Mouse (Mus musculus) embryonic facial prominence, embryonic 12.5 days (tissue): ENCODE results near the gene Ecm1. TPM values are rescaled to one million over a fixed set of nuclear protein-coding genes. Genes with fewer than 3 reads are reported as not detected.
"Not testable (repeated sequence)": the region's sequence is repeated elsewhere in the genome, so short reads cannot be mapped to it uniquely, and the experiment has no call there.

ENCODE experiments used
- ATAC-seq: fragments of 200-750 bp; cut with Nextera tagmentation; 2 replicates; pipeline ENCODE4 v1.8.0; 2017; ENCODE audit not compliant: insufficient number of reproducible peaks, insufficient read depth, low FRiP score, low TSS enrichment
- H3K27ac ChIP-seq: fragments of 300-500 bp; sonication (generic); 2 replicates; pipeline ENCODE4 v1.5.1; 2016; ENCODE audit warnings: mild to moderate bottlenecking
- H3K27me3 ChIP-seq: fragments of 300-500 bp; sonication (generic); 2 replicates; pipeline ENCODE4 v1.6.1; 2016; ENCODE audit warnings: mild to moderate bottlenecking, moderate library complexity
- H3K36me3 ChIP-seq: fragments of 300-500 bp; sonication (generic); 2 replicates; pipeline ENCODE4 v1.6.1; 2016; ENCODE audit warnings: mild to moderate bottlenecking
- H3K4me1 ChIP-seq: fragments of 300-500 bp; sonication (generic); 2 replicates; pipeline ENCODE4 v1.6.1; 2016
- H3K4me2 ChIP-seq: fragments of 300-500 bp; sonication (generic); replicated peaks from 2 replicates; pipeline ENCODE4 v1.6.1; 2016; ENCODE audit warnings: mild to moderate bottlenecking, moderate library complexity
- H3K4me3 ChIP-seq: fragments of 300-500 bp; sonication (generic); 2 replicates; pipeline ENCODE4 v1.5.1; 2016; ENCODE audit warnings: mild to moderate bottlenecking
- H3K9ac ChIP-seq: fragments of 300-500 bp; sonication (generic); 2 replicates; pipeline ENCODE4 v1.6.1; 2016; ENCODE audit warnings: mild to moderate bottlenecking, moderate library complexity
- H3K9me3 ChIP-seq: fragments of 300-500 bp; sonication (generic); 2 replicates; pipeline ENCODE4 v1.6.1; 2016; ENCODE audit warnings: mild to moderate bottlenecking, moderate library complexity
- WGBS: fragments of 180-500 bp; shearing (Covaris S2); methylation state at CpG from one replicate; pipeline ENCODE4 v1.1.7; 2016; 5-methylcytosine and 5-hydroxymethylcytosine counted together
- polyA plus RNA-seq: library from polyadenylated mRNA; unstranded; fragments of >200 nt; fragmentation: Nextera tagmentation; extraction: Ambion mirVana; gene quantifications from 2 replicates; pipeline ENCODE4 v1.2.1, GENCODE M21; 2016

Gene Ecm1
- polyA plus RNA-seq, 1 experiment from 2014 or later = 6.4 TPM

- Histone ChIP-seq H3K36me3 (no peaks in the 10 kb centered on the region), H3K27me3 (no peaks in the 10 kb centered on the region), H3K27ac (no peak overlapping the region), H3K4me1 (peaks cover 26% of the 10 kb centered on the region), H3K4me3 (no peak overlapping the region), H3K9ac (no peak overlapping the region), H3K4me2 (no peak overlapping the region), H3K9me3 (no peaks in the 10 kb centered on the region)
- 44% methylated on average over 6 of the region's 6 CpGs for WGBS
- no peak for ATAC-seq
These were observed 39.1 kb downstream of the Ecm1 start for GRCm38 (mm10) chr3:95700233-95700681.

GRCm38 (mm10) chr3:95698286-95698685 lies 41.1 kb downstream of the Ecm1 start:
- Histone ChIP-seq H3K27me3 (no peaks in the 10 kb centered on the region), H3K27ac (no peak overlapping the region), H3K9me3 (no peaks in the 10 kb centered on the region), H3K9ac (no peak overlapping the region), H3K36me3 (no peaks in the 10 kb centered on the region), H3K4me3 (no peak overlapping the region), H3K4me2 (no peak overlapping the region), H3K4me1 (peaks cover 33% of the 10 kb centered on the region)
- WGBS = 84% methylated on average over 4 of the region's 4 CpGs
- ATAC-seq = no peak

DNA sequence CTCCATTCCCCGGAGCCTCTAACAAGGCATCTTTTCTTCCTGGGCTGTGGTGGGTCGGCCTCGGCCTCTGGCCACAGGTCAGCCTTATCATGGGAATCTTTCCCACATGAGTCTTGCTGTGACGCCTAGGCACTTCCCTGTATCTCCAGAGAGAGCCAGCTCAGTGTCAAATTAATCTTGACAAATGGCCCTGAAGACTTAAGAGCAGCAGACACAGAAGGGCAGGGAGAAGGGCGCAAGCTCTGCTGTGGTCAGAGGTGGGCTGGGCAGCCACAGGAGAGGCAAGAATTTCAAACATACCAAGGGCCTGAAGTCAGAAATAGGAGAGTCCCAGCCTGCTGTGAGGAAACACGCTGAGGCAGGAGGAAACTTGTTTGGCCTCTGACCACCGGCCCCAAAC lies 43.0 kb downstream of the Ecm1 start:
- Histone ChIP-seq H3K4me3 (no peak overlapping the region), H3K36me3 (no peaks in the 10 kb centered on the region), H3K4me2 (no peak overlapping the region), H3K4me1 (peaks cover 22% of the 10 kb centered on the region), H3K9ac (no peak overlapping the region), H3K9me3 (no peaks in the 10 kb centered on the region), H3K27me3 (no peaks in the 10 kb centered on the region), H3K27ac (no peak overlapping the region)
- 14% methylated on average over 7 of the region's 7 CpGs for WGBS
- ATAC-seq = no peak

GRCm38 (mm10) chr3:95695796-95696195 lies 43.6 kb downstream of the Ecm1 start:
- no peak overlapping the region for H3K9ac ChIP-seq
- H3K4me1 ChIP-seq = peaks cover 21% of the 10 kb centered on the region
- no peaks in the 10 kb centered on the region for H3K9me3 ChIP-seq
- 11% methylated on average over 3 of the region's 3 CpGs for WGBS
- H3K27ac ChIP-seq = no peak overlapping the region
- H3K4me3 ChIP-seq = no peak overlapping the region
- H3K27me3 ChIP-seq = no peaks in the 10 kb centered on the region
- no peak for ATAC-seq
- no peak overlapping the region for H3K4me2 ChIP-seq
- no peaks in the 10 kb centered on the region for H3K36me3 ChIP-seq

- H3K9ac ChIP-seq = no peak overlapping the region
- H3K27ac ChIP-seq = no peak overlapping the region
- H3K36me3 ChIP-seq = no peaks in the 10 kb centered on the region
- H3K9me3 ChIP-seq = no peaks in the 10 kb centered on the region
- no peak overlapping the region for H3K4me3 ChIP-seq
- ATAC-seq = no peak
- peaks cover 22% of the 10 kb centered on the region for H3K4me1 ChIP-seq
- H3K27me3 ChIP-seq = no peaks in the 10 kb centered on the region
- 76% methylated on average over 11 of the region's 11 CpGs for WGBS
- H3K4me2 ChIP-seq = no peak overlapping the region
These were observed 44.3 kb downstream of the Ecm1 start for GRCm38 (mm10) chr3:95694808-95695703.

DNA sequence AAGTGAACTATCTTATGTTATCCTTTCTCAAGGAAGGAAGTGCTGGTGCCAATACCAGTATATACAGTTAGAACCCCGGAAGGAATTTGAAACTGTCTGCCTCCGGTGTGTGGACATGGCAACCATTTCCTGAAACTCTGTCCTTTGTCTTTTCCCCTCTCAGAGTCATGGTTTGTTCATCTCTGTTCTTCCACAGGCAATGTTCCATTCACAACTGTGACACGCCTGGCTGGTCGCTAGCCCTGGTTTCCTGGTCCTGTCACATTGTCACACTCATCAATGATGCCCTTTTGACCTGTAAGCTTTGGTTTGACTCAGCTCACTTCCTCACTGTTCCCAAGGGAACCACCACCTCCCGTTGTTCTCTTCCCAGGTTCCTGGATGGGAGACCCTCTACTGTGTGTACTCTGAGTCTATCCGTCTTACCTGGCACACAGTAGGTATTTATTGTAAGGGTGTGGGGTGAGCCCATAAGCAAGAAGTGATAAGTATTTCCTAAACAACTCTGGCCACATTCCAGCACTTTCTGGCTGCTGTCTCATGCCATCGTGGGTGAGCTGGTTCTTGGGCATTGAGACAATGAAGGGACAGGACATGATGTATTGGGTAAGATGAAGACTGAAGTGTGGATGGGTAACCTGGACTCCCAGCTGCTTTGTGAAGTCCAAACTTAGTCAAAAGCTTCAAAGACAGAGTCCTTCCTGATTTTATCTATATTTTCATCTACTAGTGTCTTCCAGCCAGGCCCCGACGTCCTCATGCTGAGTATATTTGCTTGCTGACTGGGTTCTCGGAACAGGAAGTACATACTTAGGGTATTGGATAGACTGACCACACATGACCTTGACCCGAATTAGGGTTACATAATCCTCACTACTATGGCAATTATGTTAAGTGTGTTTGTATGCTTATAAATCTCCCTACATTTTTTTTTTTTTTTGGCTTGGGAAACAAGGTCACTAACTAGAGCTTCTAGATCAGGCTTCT lies 45.3 kb downstream of the Ecm1 start:
- Histone ChIP-seq H3K4me3 (no peak overlapping the region), H3K36me3 (no peaks in the 10 kb centered on the region), H3K9ac (no peak overlapping the region), H3K4me2 (no peak overlapping the region), H3K9me3 (no peaks in the 10 kb centered on the region), H3K27ac (no peak overlapping the region), H3K4me1 (peaks cover 31% of the 10 kb centered on the region), H3K27me3 (no peaks in the 10 kb centered on the region)
- no peak for ATAC-seq
- 45% methylated on average over 11 of the region's 11 CpGs for WGBS

DNA sequence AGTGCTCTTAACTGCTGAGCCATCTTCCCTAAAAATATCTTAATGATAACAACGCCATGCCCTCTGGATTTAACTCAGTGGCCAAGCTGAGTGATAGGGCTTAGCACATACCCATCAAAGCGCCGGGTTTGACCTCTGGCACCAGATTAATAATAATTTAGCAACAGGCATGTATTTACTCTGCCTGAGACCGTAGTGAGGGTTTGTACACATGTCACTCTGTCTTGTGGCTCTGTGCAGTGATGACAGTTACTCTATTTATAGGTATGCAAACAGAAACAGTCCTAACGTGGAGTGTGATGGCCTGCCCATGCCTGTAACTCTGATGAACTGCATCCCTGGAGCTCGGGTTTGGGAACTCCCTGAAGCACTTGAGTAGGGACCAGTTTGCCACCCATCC lies 46.7 kb downstream of the Ecm1 start:
- no peak for ATAC-seq
- H3K4me2 ChIP-seq = no peak overlapping the region
- no peak overlapping the region for H3K4me3 ChIP-seq
- H3K9me3 ChIP-seq = no peaks in the 10 kb centered on the region
- no peaks in the 10 kb centered on the region for H3K27me3 ChIP-seq
- no peak overlapping the region for H3K27ac ChIP-seq
- WGBS = 72% methylated on average over 6 of the region's 6 CpGs
- H3K9ac ChIP-seq = no peak overlapping the region
- no peaks in the 10 kb centered on the region for H3K36me3 ChIP-seq
- peaks cover 42% of the 10 kb centered on the region for H3K4me1 ChIP-seq

- H3K36me3 ChIP-seq, H3K4me3 ChIP-seq, H3K27ac ChIP-seq, H3K4me2 ChIP-seq, H3K9me3 ChIP-seq, H3K27me3 ChIP-seq, ATAC-seq, H3K9ac ChIP-seq: not testable (repeated sequence)
- peaks cover 46% of the 10 kb centered on the region for H3K4me1 ChIP-seq
- WGBS = 93% methylated on average over 2 of the region's 2 CpGs
These were observed 48.8 kb downstream of the Ecm1 start for GRCm38 (mm10) chr3:95690552-95690951.

- Histone ChIP-seq H3K4me1 (peaks cover 40% of the 10 kb centered on the region), H3K36me3 (no peaks in the 10 kb centered on the region), H3K9ac (no peak overlapping the region; the same call in 1 of the 2 replicates), H3K27ac (no peak overlapping the region), H3K4me2 (no peak overlapping the region; the same call in 1 of the 2 replicates), H3K9me3 (no peaks in the 10 kb centered on the region), H3K4me3 (no peak overlapping the region), H3K27me3 (no peaks in the 10 kb centered on the region)
- 33% methylated on average over 2 of the region's 2 CpGs for WGBS
- ATAC-seq = no peak
These were observed 49.4 kb downstream of the Ecm1 start for GRCm38 (mm10) chr3:95689940-95690339.

- Histone ChIP-seq H3K9me3 (no peaks in the 10 kb centered on the region), H3K36me3 (no peaks in the 10 kb centered on the region), H3K27me3 (no peaks in the 10 kb centered on the region), H3K4me3 (no peak overlapping the region), H3K9ac (no peak overlapping the region; the same call in 1 of the 2 replicates), H3K4me1 (peaks cover 42% of the 10 kb centered on the region), H3K4me2 (no peak overlapping the region; the same call in 1 of the 2 replicates), H3K27ac (no peak overlapping the region)
- 18% methylated on average over 11 of the region's 11 CpGs for WGBS
- ATAC-seq = no peak
These were observed 50.0 kb downstream of the Ecm1 start for GRCm38 (mm10) chr3:95689171-95689915.
